ENCODE assay signal across 8 mouse cellular contexts in the genomic region with DNA sequence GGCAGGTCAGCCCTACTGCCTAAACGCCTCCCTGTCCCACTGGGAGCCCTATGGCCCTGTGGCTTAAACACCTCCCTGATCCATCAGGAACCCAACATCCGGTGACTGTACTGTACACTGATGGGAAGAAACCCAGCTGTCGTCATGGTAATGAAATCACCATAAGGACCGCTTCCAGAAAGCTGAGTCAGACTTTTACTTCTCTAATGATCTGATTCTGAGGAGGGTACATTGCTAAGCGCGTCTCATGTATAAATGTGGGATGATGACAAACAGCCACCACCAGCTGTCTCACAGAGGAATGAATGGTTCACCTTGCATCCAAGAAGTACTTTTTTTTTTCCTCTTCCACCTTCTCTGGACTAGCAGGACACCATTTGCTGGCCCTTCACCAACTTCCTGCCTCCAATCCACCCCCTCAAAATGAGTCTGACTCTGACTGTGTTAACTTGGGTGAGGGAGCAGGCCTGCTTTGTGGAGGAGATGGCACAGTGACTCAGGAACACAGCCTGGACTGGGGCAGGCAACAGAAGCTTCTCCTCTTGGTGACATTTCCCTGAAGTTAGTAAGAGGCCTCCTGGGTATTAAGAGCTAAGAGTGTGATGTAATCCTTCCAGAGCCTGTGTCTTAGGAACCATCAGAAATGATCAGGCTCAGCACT. TPM values are rescaled to one million over a fixed set of nuclear protein-coding genes. Genes with fewer than 3 reads are reported as not detected.
DNase-seq lines count a peak whose midpoint lies in the region; ATAC-seq lines count a peak whose summit lies in the region.

No protein-coding gene starts in this region.

- H3K9ac ChIP-seq in heart, embryonic 13.5 days = peak overlapping the region; percentile 29
- no peak overlapping the region for H3K9ac ChIP-seq in neural tube, embryonic 12.5 days

- H3K4me2 ChIP-seq in heart, embryonic 13.5 days = no peak overlapping the region
- no peak overlapping the region for H3K4me2 ChIP-seq in neural tube, embryonic 12.5 days (replicated peaks)

- no peak overlapping the region for H3K4me3 ChIP-seq in heart, embryonic 13.5 days
- H3K4me3 ChIP-seq in neural tube, embryonic 12.5 days = no peak overlapping the region

- ATAC-seq in cerebellum, adult (ENCODE audit: insufficient number of reproducible peaks, low FRiP score, low TSS enrichment) = no peak
- ATAC-seq in heart, embryonic 13.5 days (ENCODE audit: extremely low read depth, insufficient number of reproducible peaks, low FRiP score, low TSS enrichment) = no peak
- ATAC-seq in neural tube, embryonic 12.5 days (ENCODE audit: low FRiP score, low read depth) = no peak

- H3K36me3 ChIP-seq in heart, embryonic 13.5 days = peaks cover 22% of the 10 kb centered on the region
- peaks cover 11% of the 10 kb centered on the region for H3K36me3 ChIP-seq in neural tube, embryonic 12.5 days

- no peaks in the 10 kb centered on the region for H3K9me3 ChIP-seq in heart, embryonic 13.5 days
- H3K9me3 ChIP-seq in neural tube, embryonic 12.5 days = no peaks in the 10 kb centered on the region

- peak; percentile 65 for DNase-seq in cerebellum, adult 11-12 months
- peak; percentile 58 for DNase-seq in urinary bladder, postnatal 14 days (ENCODE audit: low spot score)
- DNase-seq in urinary bladder, adult 2 months (ENCODE audit: low spot score) = no peak
- DNase-seq in layer of hippocampus, adult 9-11 months = peak; percentile 89
- DNase-seq in ovary, postnatal 14 days (ENCODE audit: low spot score) = no peak

- WGBS in heart, embryonic 13.5 days = 59% methylated on average over 6 of the region's 6 CpGs
- WGBS in neural tube, embryonic 12.5 days = 61% methylated on average over 6 of the region's 6 CpGs

- peaks cover 97% of the 10 kb centered on the region for H3K4me1 ChIP-seq in heart, embryonic 13.5 days
- H3K4me1 ChIP-seq in neural tube, embryonic 12.5 days = peaks cover 82% of the 10 kb centered on the region

- peak overlapping the region; percentile 96 for H3K27ac ChIP-seq in heart, embryonic 13.5 days (replicated peaks)
- H3K27ac ChIP-seq in neural tube, embryonic 12.5 days = peak overlapping the region; percentile 9; the same call in 1 of the 2 replicates

- H3K27me3 ChIP-seq in heart, embryonic 13.5 days (replicated peaks) = no peaks in the 10 kb centered on the region
- H3K27me3 ChIP-seq in neural tube, embryonic 12.5 days (replicated peaks) = no peaks in the 10 kb centered on the region

RNA-seq across cellular contexts. Expression of a gene that starts 43.0 kb away (rescaled TPM):
- polyA plus RNA-seq in urinary bladder, adult 2 months (2012; rRNA removed) = 35.3 and 46.7 TPM in 2 replicates
- 41.5 and 42.4 TPM in 2 replicates for polyA plus RNA-seq in heart, embryonic 13.5 days (2015; fragmentation: Nextera tagmentation; extraction: Ambion mirVana)
- polyA plus RNA-seq in neural tube, embryonic 12.5 days (2016; fragmentation: Nextera tagmentation; extraction: Ambion mirVana) = 68.7 and 81.4 TPM in 2 replicates

Comparison
In these comparisons a context has a peak if more than half of its experiments do, and no peak if none do; other contexts are left out.
1. DNase-seq: peak in cerebellum, adult 11-12 months (single experiment), urinary bladder, postnatal 14 days (single experiment) and layer of hippocampus, adult 9-11 months (single experiment); none in urinary bladder, adult 2 months (single experiment) and ovary, postnatal 14 days (single experiment).